Mouse (Mus musculus) liver, postnatal 0 days (tissue): ENCODE data around the gene Tmem260.

ENCODE experiments used
- CTCF ChIP-seq: sonication (generic); IDR thresholded peaks from 2 replicates; pipeline ENCODE4 v1.5.1; 2016; ENCODE audit warnings: antibody characterized with exemption, low read depth
- EP300 ChIP-seq: IDR thresholded peaks from 2 replicates; pipeline ENCODE4 v1.6.1; 2016; ENCODE audit warnings: antibody characterized with exemption, low read depth, mild to moderate bottlenecking

DNA sequence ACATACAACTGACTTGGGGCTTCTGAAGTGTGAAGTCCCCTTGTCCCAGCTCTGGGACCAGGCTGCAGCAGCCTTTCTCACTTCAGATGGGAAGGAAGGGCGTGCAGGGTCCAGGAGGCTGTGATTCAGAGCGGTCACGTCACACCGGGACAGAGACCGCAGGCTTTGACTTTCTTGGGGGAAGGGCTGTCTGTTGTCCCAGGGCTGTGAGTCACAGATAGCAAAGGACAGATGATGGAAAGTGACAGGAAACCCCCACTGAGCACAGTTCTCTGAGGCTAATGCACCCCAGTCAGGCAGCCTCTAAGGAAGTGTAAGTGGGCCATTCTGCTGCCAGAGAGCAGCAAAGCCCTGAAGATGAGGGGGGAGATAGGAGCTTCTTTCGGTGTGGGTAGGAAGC is 23.9 kb upstream of the Tmem260 start:
- TF ChIP-seq CTCF (0 out of 2 replicates have a peak, but pooled peaks have one; percentile 14), EP300 (no peak)
